Mouse (Mus musculus) myocyte (in vitro differentiated cells): ENCODE results near the gene Hoxd9.

Experiments
- CEBPB ChIP-seq: IDR thresholded peaks from 2 replicates; pipeline ENCODE4 v1.6.1; 2011; ENCODE audit warnings: mild to moderate bottlenecking, moderate library complexity; ENCODE audit not compliant: poor library complexity, insufficient read depth, severe bottlenecking
- E2F4 ChIP-seq: IDR thresholded peaks from one replicate; pipeline ENCODE4 v1.6.1; 2011; ENCODE audit warnings: mild to moderate bottlenecking, control low read depth, moderate library complexity; ENCODE audit not compliant: insufficient read depth
- MAX ChIP-seq: IDR thresholded peaks from one replicate; pipeline ENCODE4 v1.6.1; 2011; ENCODE audit warnings: low read depth, mild to moderate bottlenecking, control low read depth
- MYOD1 ChIP-seq, 3 experiments: IDR thresholded peaks; one replicate each; pipeline ENCODE4 v1.6.1; 2011; ENCODE audit warnings: control low read depth in 2 of 3, low read depth in 2 of 3, mild to moderate bottlenecking in 2 of 3, moderate library complexity in 1 of 3; ENCODE audit not compliant: insufficient read length in 2 of 3, control insufficient read depth in 1 of 3
- MYOG ChIP-seq, 3 experiments: IDR thresholded peaks; one replicate each; pipeline ENCODE4 v1.6.1; 2011; ENCODE audit warnings: control low read depth in 2 of 3, low read depth in 2 of 3, mild to moderate bottlenecking in 2 of 3; ENCODE audit not compliant: insufficient read length in 2 of 3, control insufficient read depth in 1 of 3, insufficient read depth in 1 of 3
- POLR2A ChIP-seq: IDR thresholded peaks from one replicate; pipeline ENCODE4 v1.6.1; 2011; ENCODE audit warnings: low read depth, mild to moderate bottlenecking, control low read depth, moderate library complexity; ENCODE audit not compliant: insufficient read length
- POLR2AphosphoS2 ChIP-seq: IDR thresholded peaks from one replicate; pipeline ENCODE4 v1.6.1; 2011; ENCODE audit warnings: low read depth, control low read depth; ENCODE audit not compliant: insufficient read length
- REST ChIP-seq: IDR thresholded peaks from one replicate; pipeline ENCODE4 v1.6.1; 2011; ENCODE audit warnings: mild to moderate bottlenecking, control low read depth, moderate library complexity; ENCODE audit not compliant: insufficient read depth, insufficient read length
- SRF ChIP-seq: IDR thresholded peaks from one replicate; pipeline ENCODE4 v1.6.1; 2011; ENCODE audit warnings: low read depth; ENCODE audit not compliant: control insufficient read depth, insufficient read length
- TCF12 ChIP-seq: IDR thresholded peaks from one replicate; pipeline ENCODE4 v1.6.1; 2011; ENCODE audit warnings: mild to moderate bottlenecking, control low read depth; ENCODE audit not compliant: poor library complexity, insufficient read depth, severe bottlenecking
- TCF3 ChIP-seq: IDR thresholded peaks from one replicate; pipeline ENCODE4 v1.6.1; 2011; ENCODE audit warnings: low read depth, control low read depth; ENCODE audit not compliant: insufficient read length
- USF1 ChIP-seq: IDR thresholded peaks from one replicate; pipeline ENCODE4 v1.6.1; 2011; ENCODE audit warnings: low read depth, mild to moderate bottlenecking, control low read depth, moderate library complexity

- no peak for TF ChIP-seq USF1
- no peak for TF ChIP-seq REST
- TF ChIP-seq POLR2A: no peak
- no peak for TF ChIP-seq E2F4
- no peak for TF ChIP-seq MYOG (IDR thresholded peaks at IDR 0.05; ENCODE audit: control insufficient read depth in 1 of 3, insufficient read depth in 1 of 3, insufficient read length in 2 of 3, low read depth in 2 of 3)
- no peak for TF ChIP-seq POLR2AphosphoS2
- TF ChIP-seq MAX: no peak
- TF ChIP-seq MYOD1 (IDR thresholded peaks at IDR 0.05; ENCODE audit: control insufficient read depth in 1 of 3, insufficient read length in 2 of 3, low read depth in 2 of 3): no peak
- no peak for TF ChIP-seq SRF
- TF ChIP-seq TCF12: no peak
- no peak for TF ChIP-seq CEBPB
- no peak for TF ChIP-seq TCF3
Observed at GRCm38 (mm10) chr2:74686988-74687697, 10.4 kb upstream of the Hoxd9 start.
